Mouse (Mus musculus) ES-E14 (cell line): ENCODE measurements around the gene Mc1r.
"Not testable (repeated sequence)": the region's sequence is repeated elsewhere in the genome, so short reads cannot be mapped to it uniquely, and the experiment has no call there.

ENCODE experiments used
- CHD2 ChIP-seq: IDR thresholded peaks from 2 replicates; pipeline ENCODE4 v1.6.1; 2014; ENCODE audit warnings: mild to moderate bottlenecking, low read depth, low read length, inconsistent platforms
- HCFC1 ChIP-seq: IDR thresholded peaks from 2 replicates; pipeline ENCODE4 v1.6.1; 2012; ENCODE audit warnings: low read length, inconsistent platforms, borderline replicate concordance; ENCODE audit not compliant: insufficient read depth
- MAFK ChIP-seq: IDR thresholded peaks from 2 replicates; pipeline ENCODE4 v1.6.1; 2014; ENCODE audit warnings: mild to moderate bottlenecking, low read depth, low read length, inconsistent platforms; ENCODE audit not compliant: insufficient read depth
- ZC3H11A ChIP-seq: IDR thresholded peaks from 2 replicates; pipeline ENCODE4 v1.6.1; 2012; ENCODE audit warnings: low read depth, mild to moderate bottlenecking, inconsistent platforms, low read length, borderline replicate concordance
- ZNF384 ChIP-seq: IDR thresholded peaks from 2 replicates; pipeline ENCODE4 v1.6.1; 2012; ENCODE audit warnings: low read depth, low read length, inconsistent platforms

DNA sequence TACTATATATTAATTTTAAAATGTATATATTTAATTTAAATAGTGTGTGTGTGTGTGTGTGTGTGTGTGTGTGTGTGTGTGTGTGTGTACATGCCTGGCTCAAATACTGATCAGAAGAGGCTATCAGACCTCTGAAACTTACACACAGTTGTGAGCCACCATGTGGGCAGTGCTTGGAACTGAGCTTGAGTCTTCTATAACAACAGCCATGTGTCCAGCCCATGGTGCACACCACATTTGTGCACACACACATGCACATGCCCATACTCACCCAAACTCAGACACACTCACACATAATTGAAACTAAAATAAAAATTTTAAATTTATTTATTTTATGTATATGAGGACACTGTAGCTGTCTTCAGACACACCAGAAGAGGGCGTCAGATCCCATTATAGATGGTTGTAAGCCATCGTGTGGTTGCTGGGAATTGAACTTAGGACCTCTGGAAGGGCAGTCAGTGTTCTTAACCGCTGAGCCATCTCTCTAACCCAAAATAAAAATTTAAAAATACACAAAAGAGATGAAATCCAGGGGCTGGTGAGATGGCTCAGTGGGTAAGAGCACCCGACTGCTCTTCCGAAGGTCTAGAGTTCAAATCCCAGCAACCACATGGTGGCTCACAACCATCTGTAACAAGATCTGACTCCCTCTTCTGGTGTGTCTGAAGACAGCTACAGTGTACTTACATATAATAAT lies 8.2 kb downstream of the Mc1r start:
- not testable (repeated sequence) for TF ChIP-seq ZNF384, HCFC1, ZC3H11A, CHD2, MAFK
